Mouse (Mus musculus) CD8-positive naive resting alpha-beta T cell, adult 2 months (primary cell): ENCODE measurements around the gene Pitpnb.

ENCODE experiments used
- DNase-seq, 2 experiments: peaks; one replicate each; pipeline ENCODE4 v3.0.0; 2022; ENCODE audit warnings: low read depth in 2 of 2, low spot score in 2 of 2

The Pitpnb gene

DNA sequence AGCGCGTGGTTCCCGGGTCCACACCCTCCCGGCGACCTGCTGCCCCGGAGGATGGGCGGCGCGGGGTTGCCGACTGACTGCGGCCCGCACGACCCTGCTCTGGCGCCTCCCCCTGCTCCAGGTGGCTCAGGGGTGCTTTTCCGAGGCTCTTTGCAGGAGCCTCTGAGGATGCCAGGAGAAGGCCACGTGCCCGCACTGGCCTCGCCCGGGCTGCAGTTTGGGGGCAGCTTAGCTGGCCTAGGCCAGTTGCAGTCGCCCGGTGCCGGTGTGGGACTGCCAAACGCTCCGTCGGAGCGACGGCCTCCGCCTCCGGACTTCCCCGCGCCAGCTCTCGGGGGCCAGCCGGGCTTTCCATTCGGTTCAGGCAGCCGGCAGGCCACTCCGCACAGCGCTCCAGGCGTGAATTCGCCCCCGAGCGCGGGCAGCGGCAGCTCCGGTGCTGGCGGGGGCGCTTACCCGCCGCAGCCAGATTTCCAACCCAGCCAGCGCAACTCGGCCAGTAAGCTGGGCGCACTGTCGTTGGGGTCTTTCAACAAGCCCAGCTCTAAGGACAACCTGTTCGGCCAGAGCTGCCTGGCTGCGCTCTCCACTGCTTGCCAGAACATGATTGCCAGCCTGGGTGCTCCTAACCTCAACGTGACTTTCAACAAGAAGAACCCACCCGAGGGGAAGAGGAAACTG lies 89.6 kb downstream of the Pitpnb start:
- DNase-seq: no peak

- no peak for DNase-seq
Observed at GRCm38 (mm10) chr5:111420896-111421295, 90.3 kb downstream of the Pitpnb start.

- no peak for DNase-seq
Observed at GRCm38 (mm10) chr5:111421424-111421823, 90.9 kb downstream of the Pitpnb start.

- DNase-seq: no peak
Observed at GRCm38 (mm10) chr5:111422058-111422800, 91.7 kb downstream of the Pitpnb start.

GRCm38 (mm10) chr5:111423011-111423410 lies 92.4 kb downstream of the Pitpnb start:
- no peak for DNase-seq

- no peak for DNase-seq
Observed at GRCm38 (mm10) chr5:111423616-111424015, 93.1 kb downstream of the Pitpnb start.

GRCm38 (mm10) chr5:111425813-111426212 lies 95.2 kb downstream of the Pitpnb start:
- no peak for DNase-seq

DNA sequence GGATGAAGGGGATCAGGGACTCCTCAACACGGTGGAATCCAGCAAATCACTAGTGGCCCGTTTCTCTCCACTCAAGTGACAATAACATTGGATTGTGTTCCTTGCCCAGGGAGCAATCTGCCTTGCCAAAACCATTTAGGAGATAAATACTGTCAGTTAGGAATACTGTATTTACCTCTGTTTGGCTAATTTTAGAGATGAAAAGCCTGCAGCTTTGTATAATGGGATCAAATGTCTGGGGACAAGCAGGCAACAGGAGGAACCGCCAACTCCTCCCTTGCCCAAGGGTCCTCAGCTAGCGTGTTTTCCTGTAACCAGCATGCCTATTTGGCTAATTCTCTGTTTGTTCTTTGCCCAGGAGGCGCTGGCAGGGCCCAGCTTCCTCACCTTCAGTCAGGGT lies 95.7 kb downstream of the Pitpnb start:
- no peak for DNase-seq

- DNase-seq: no peak
Observed at GRCm38 (mm10) chr5:111428882-111429281, 98.3 kb downstream of the Pitpnb start.

DNA sequence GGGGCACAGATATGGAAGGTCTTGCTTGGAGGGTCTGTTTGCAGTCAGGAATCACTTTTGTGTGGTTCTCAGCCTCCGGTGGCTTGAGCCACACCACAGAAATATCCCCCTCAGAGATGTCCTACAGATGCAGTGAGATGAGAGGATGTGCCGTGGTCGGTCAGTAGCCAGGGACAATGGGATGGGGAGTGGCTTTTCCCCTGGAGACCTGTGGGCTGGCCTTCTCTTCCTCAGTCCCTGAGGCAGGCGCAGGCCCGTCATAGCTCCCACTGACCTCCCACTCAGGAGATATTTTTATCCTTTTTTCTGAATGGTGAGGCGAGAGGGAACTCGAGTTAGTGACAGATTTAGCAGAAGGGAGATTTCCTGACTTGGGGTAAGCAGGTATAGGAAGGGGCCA lies 99.2 kb downstream of the Pitpnb start:
- DNase-seq: no peak

GRCm38 (mm10) chr5:111431007-111431730 lies 100.6 kb downstream of the Pitpnb start:
- DNase-seq: no peak

DNA sequence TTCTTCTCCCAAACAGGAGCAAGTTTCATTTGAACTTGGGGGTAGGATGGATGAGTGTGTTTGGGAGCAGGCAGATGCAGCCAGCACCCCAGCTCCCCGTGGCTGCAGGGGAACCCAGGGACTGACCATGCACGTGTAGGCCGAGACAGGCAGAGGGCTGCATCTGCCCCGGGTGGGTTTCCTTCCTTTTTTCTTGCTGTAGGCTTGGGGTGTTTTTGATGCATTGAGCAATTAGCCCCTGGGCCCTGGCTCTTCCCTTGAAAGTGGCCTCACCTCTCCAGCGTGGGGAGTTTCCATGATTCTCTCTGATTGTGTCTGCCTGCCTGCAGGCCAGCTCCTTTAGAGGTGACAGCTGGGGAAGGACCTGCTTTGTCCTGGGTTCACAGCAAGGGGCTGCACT lies 102.3 kb downstream of the Pitpnb start:
- DNase-seq: no peak

GRCm38 (mm10) chr5:111434342-111434842 lies 103.8 kb downstream of the Pitpnb start:
- no peak for DNase-seq

DNA sequence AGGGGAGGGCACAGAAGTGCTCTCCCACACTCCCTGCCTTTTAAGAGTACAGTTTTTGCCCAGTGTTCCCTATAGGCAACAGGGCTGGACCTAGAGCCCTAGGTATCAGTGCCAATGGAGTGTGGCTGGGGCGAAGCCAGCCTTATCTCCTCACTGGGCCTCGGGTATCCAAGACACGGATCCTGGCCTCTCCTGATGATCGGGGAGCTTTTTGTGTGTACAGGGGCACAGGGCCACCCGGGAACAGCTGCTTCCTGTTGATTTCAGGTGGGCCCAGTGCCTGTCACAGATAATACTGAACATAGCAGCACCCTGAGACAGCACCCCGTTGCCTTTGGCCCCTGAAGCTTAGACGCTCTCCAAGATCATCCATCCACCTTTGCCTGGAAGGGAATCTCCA lies 105.7 kb downstream of the Pitpnb start:
- no peak for DNase-seq

GRCm38 (mm10) chr5:111437205-111437604 lies 106.6 kb downstream of the Pitpnb start:
- DNase-seq: no peak
